Mouse (Mus musculus): ENCODE data around the gene Mapk12. TPM values are rescaled to one million over a fixed set of nuclear protein-coding genes. Genes with fewer than 3 reads are reported as not detected.
A peak's percentile ranks its signal among the peaks of the same experiment; 100 is the strongest.

Gene Mapk12
- polyA plus RNA-seq, 1 experiment from 2014 or later, result 7.5 TPM

- no peak overlapping the region for H3K4me3 ChIP-seq
- no peaks in the 10 kb centered on the region for H3K4me1 ChIP-seq
- ATAC-seq (ENCODE audit: insufficient number of reproducible peaks, insufficient read depth, low FRiP score, low TSS enrichment), result no peak
- H3K9me3 ChIP-seq, result no peaks in the 10 kb centered on the region
- H3K9ac ChIP-seq, result no peak overlapping the region
- H3K27ac ChIP-seq, result no peak overlapping the region
- WGBS, result 80% methylated on average over 9 of the region's 9 CpGs
- peaks cover 87% of the 10 kb centered on the region for H3K36me3 ChIP-seq
- H3K27me3 ChIP-seq, result no peaks in the 10 kb centered on the region
- H3K4me2 ChIP-seq (replicated peaks), result no peak overlapping the region
Measured at GRCm38 (mm10) chr15:89110147-89110546, 30.4 kb downstream of the Mapk12 start.

DNA sequence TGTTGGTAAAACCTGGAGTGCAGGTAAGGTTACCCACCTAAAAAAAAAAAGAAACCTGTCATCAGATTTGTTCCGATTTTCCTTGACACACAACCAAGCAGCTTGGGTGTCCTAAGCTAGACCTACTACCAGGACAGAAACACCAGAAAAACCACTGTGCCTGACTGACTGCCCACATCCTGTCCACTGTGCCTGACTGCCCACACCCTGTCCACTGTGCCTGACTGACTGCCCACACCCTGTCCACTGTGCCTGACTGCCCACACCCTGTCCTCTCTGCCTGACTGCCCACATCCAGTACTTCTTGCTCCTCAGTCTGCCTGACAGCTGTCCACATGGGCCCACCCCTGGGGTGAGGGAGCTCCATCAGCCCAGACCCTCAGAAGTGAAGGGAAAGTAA, 33.5 kb downstream of the Mapk12 start:
- Histone ChIP-seq H3K4me2 (replicated peaks) (no peak overlapping the region), H3K4me1 (no peaks in the 10 kb centered on the region), H3K36me3 (peaks cover 98% of the 10 kb centered on the region), H3K9ac (no peak overlapping the region), H3K27me3 (no peaks in the 10 kb centered on the region), H3K27ac (no peak overlapping the region), H3K9me3 (no peaks in the 10 kb centered on the region), H3K4me3 (no peak overlapping the region)
- WGBS, result 88% methylated on average over 1 of the region's 1 CpGs
- ATAC-seq (ENCODE audit: insufficient number of reproducible peaks, insufficient read depth, low FRiP score, low TSS enrichment), result no peak

DNA sequence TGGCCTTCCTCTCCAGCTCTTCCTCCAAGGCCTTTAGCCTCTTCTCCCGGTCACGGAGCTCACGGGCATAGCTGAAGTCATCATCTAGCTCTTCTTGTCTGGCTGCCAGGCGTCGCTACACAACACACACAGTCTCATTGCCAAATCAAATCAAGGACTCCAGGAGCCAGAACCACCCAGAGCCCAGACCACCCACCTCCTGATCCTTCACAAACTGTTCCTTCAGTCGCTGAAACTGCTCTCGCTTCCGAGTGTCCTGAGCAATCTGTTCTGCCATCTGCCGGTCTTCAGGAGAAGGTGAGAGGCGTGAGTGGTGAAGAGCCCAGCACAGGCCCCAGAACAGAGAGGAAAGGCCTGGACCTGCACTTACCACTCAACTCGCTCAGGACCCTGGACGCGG, 34.4 kb downstream of the Mapk12 start:
- Histone ChIP-seq H3K4me1 (no peaks in the 10 kb centered on the region), H3K9ac (no peak overlapping the region), H3K4me2 (replicated peaks) (no peak overlapping the region), H3K27me3 (no peaks in the 10 kb centered on the region), H3K4me3 (no peak overlapping the region), H3K27ac (no peak overlapping the region), H3K9me3 (no peaks in the 10 kb centered on the region), H3K36me3 (peaks cover 99% of the 10 kb centered on the region)
- WGBS, result 89% methylated on average over 13 of the region's 13 CpGs
- no peak for ATAC-seq (ENCODE audit: insufficient number of reproducible peaks, insufficient read depth, low FRiP score, low TSS enrichment)

DNA sequence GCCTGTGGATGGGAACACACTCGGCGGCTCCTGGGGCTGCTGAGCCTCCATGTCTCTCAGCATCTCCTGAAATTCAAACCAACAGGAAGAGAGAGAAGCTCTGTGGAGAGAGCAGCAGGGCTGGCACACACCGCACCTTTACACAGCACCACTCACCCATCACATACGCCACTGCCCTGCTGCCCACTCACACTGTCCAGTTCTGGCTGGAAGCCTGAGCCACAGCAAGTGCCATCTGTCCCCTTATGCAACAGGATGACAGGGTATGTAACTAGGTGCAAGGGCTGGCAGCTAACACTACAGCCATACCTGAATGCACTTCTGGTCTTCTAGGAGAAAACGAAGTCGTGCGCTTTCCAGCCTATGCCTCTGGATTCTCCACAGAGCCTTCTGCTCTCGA, 36.1 kb downstream of the Mapk12 start:
- H3K27me3 ChIP-seq, result no peaks in the 10 kb centered on the region
- no peak overlapping the region for H3K4me2 ChIP-seq (replicated peaks)
- peaks cover 100% of the 10 kb centered on the region for H3K36me3 ChIP-seq
- H3K27ac ChIP-seq, result no peak overlapping the region
- no peaks in the 10 kb centered on the region for H3K4me1 ChIP-seq
- no peak overlapping the region for H3K4me3 ChIP-seq
- 94% methylated on average over 8 of the region's 8 CpGs for WGBS
- ATAC-seq (ENCODE audit: insufficient number of reproducible peaks, insufficient read depth, low FRiP score, low TSS enrichment), result no peak
- no peak overlapping the region for H3K9ac ChIP-seq
- no peaks in the 10 kb centered on the region for H3K9me3 ChIP-seq

GRCm38 (mm10) chr15:89103921-89104320, 36.6 kb downstream of the Mapk12 start:
- Histone ChIP-seq H3K9ac (no peak overlapping the region), H3K9me3 (no peaks in the 10 kb centered on the region), H3K4me3 (no peak overlapping the region), H3K27me3 (no peaks in the 10 kb centered on the region), H3K27ac (no peak overlapping the region), H3K4me2 (replicated peaks) (no peak overlapping the region), H3K36me3 (peaks cover 100% of the 10 kb centered on the region), H3K4me1 (no peaks in the 10 kb centered on the region)
- WGBS, result 88% methylated on average over 10 of the region's 10 CpGs
- no peak for ATAC-seq (ENCODE audit: insufficient number of reproducible peaks, insufficient read depth, low FRiP score, low TSS enrichment)

DNA sequence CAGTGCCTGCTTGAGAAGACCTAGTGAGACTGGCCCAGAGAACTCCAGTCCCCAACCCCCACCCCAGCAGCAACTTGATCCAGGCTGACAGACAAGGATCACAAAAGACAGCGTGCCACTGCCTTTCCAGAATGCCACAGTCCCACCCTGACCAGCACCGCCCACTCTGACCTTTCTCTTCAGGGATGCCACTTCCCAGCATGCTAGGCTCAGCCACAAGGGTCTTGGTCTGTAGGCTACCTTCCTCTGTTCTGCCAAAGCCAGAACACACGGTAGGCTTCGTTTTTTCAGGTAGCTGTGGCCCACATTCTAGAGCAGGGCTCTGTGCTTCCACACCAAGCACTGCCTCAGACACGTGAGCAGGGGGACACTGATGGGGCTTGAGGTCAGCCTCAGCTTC, 37.9 kb downstream of the Mapk12 start:
- Histone ChIP-seq H3K9me3 (no peaks in the 10 kb centered on the region), H3K27me3 (no peaks in the 10 kb centered on the region), H3K9ac (no peak overlapping the region), H3K4me3 (no peak overlapping the region), H3K4me1 (no peaks in the 10 kb centered on the region), H3K36me3 (peaks cover 98% of the 10 kb centered on the region), H3K4me2 (replicated peaks) (no peak overlapping the region), H3K27ac (no peak overlapping the region)
- 75% methylated on average over 5 of the region's 5 CpGs for WGBS
- ATAC-seq (ENCODE audit: insufficient number of reproducible peaks, insufficient read depth, low FRiP score, low TSS enrichment), result no peak

- H3K4me2 ChIP-seq (replicated peaks), result no peak overlapping the region
- H3K9ac ChIP-seq, result no peak overlapping the region
- WGBS, result 92% methylated on average over 12 of the region's 12 CpGs
- H3K4me1 ChIP-seq, result no peaks in the 10 kb centered on the region
- H3K36me3 ChIP-seq, result peaks cover 98% of the 10 kb centered on the region
- H3K4me3 ChIP-seq, result no peak overlapping the region
- no peaks in the 10 kb centered on the region for H3K27me3 ChIP-seq
- no peak overlapping the region for H3K27ac ChIP-seq
- no peaks in the 10 kb centered on the region for H3K9me3 ChIP-seq
- ATAC-seq (ENCODE audit: insufficient number of reproducible peaks, insufficient read depth, low FRiP score, low TSS enrichment), result no peak
Measured at GRCm38 (mm10) chr15:89100823-89101222, 39.7 kb downstream of the Mapk12 start.

- no peak overlapping the region for H3K4me3 ChIP-seq
- H3K27ac ChIP-seq, result no peak overlapping the region
- H3K9ac ChIP-seq, result no peak overlapping the region
- WGBS, result 88% methylated on average over 7 of the region's 7 CpGs
- no peaks in the 10 kb centered on the region for H3K27me3 ChIP-seq
- no peaks in the 10 kb centered on the region for H3K4me1 ChIP-seq
- H3K4me2 ChIP-seq (replicated peaks), result no peak overlapping the region
- H3K9me3 ChIP-seq, result no peaks in the 10 kb centered on the region
- no peak for ATAC-seq (ENCODE audit: insufficient number of reproducible peaks, insufficient read depth, low FRiP score, low TSS enrichment)
- peaks cover 98% of the 10 kb centered on the region for H3K36me3 ChIP-seq
Measured at GRCm38 (mm10) chr15:89098616-89099015, 41.9 kb downstream of the Mapk12 start.

DNA sequence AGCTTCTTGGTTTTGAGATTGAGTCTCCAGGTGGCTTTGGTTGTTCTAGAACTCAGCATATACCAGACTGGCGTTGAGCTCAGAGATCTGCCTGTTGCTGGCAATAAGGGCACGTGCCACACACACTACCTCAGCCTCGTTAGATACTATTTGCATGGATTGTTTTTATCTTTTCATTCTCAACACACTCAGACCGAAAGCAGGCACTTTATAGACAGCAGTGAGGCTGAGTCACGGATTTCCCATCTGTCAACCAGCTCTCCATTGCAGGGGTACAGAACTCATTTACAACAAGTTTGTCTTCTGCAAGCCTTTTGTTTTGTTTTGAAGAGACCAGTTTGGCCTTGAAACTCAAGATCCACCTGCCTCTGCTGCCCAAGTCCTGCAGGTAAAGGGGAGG, 43.1 kb downstream of the Mapk12 start:
- no peak overlapping the region for H3K4me2 ChIP-seq (replicated peaks)
- no peaks in the 10 kb centered on the region for H3K27me3 ChIP-seq
- WGBS, result 90% methylated on average over 5 of the region's 5 CpGs
- H3K9ac ChIP-seq, result no peak overlapping the region
- H3K27ac ChIP-seq, result no peak overlapping the region
- H3K4me3 ChIP-seq, result no peak overlapping the region
- H3K36me3 ChIP-seq, result peaks cover 97% of the 10 kb centered on the region
- no peaks in the 10 kb centered on the region for H3K9me3 ChIP-seq
- H3K4me1 ChIP-seq, result no peaks in the 10 kb centered on the region
- ATAC-seq (ENCODE audit: insufficient number of reproducible peaks, insufficient read depth, low FRiP score, low TSS enrichment), result no peak

- ATAC-seq (ENCODE audit: insufficient number of reproducible peaks, insufficient read depth, low FRiP score, low TSS enrichment), result no peak
- Histone ChIP-seq H3K9me3 (no peaks in the 10 kb centered on the region), H3K27ac (no peak overlapping the region), H3K4me3 (no peak overlapping the region), H3K4me2 (replicated peaks) (no peak overlapping the region), H3K9ac (no peak overlapping the region), H3K36me3 (peaks cover 56% of the 10 kb centered on the region), H3K27me3 (no peaks in the 10 kb centered on the region), H3K4me1 (peaks cover 18% of the 10 kb centered on the region)
- WGBS, result 83% methylated on average over 5 of the region's 5 CpGs
Measured at GRCm38 (mm10) chr15:89092181-89092580, 48.3 kb downstream of the Mapk12 start.

DNA sequence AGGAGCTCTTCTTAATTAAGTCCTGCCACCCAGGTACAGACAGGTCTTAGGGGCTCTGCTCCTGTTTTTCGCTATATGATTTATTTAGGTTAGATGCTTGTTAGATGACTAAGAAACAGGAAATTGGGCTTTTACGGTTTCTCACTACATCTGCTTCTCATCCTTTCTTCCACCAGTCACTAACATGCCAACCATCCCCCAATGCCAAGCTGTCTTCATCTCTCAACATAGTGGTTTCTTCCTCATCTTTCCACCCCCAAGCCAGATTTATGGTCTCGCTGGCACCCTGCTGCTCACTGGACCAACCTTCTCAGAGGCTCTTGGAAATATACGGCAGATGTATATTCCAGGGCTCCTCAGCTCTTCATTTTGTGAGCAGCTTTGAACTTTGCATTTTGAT, 49.8 kb downstream of the Mapk12 start:
- Histone ChIP-seq H3K9me3 (no peaks in the 10 kb centered on the region), H3K9ac (no peak overlapping the region), H3K27ac (no peak overlapping the region), H3K4me3 (0 out of 2 replicates have a peak overlapping the region, but pooled peaks have one; percentile 89), H3K36me3 (peaks cover 56% of the 10 kb centered on the region), H3K27me3 (no peaks in the 10 kb centered on the region), H3K4me2 (replicated peaks) (peak overlapping the region; percentile 98; the same call in 1 of the 2 replicates), H3K4me1 (peaks cover 18% of the 10 kb centered on the region)
- 78% methylated on average over 4 of the region's 4 CpGs for WGBS
- no peak for ATAC-seq (ENCODE audit: insufficient number of reproducible peaks, insufficient read depth, low FRiP score, low TSS enrichment)

GRCm38 (mm10) chr15:89089248-89090051, 51.1 kb downstream of the Mapk12 start:
- H3K4me1 ChIP-seq, result peaks cover 18% of the 10 kb centered on the region
- H3K36me3 ChIP-seq, result peaks cover 56% of the 10 kb centered on the region
- peak overlapping the region; percentile 89 for H3K4me3 ChIP-seq
- H3K27me3 ChIP-seq, result no peaks in the 10 kb centered on the region
- peak overlapping the region; percentile 70 for H3K27ac ChIP-seq
- peak; percentile 54 for ATAC-seq (ENCODE audit: insufficient number of reproducible peaks, insufficient read depth, low FRiP score, low TSS enrichment)
- H3K9ac ChIP-seq, result peak overlapping the region; percentile 92
- H3K4me2 ChIP-seq (replicated peaks), result peak overlapping the region; percentile 98
- WGBS, result 3% methylated on average over 67 of the region's 68 CpGs
- H3K9me3 ChIP-seq, result no peaks in the 10 kb centered on the region

Data from embryonic facial prominence, embryonic 12.5 days (tissue).